Mouse (Mus musculus): Measurements from ENCODE around the gene Apcs. TPM values are rescaled to one million over a fixed set of nuclear protein-coding genes. Genes with fewer than 3 reads are reported as not detected.

The Apcs gene
- not detected in 2 replicates for total RNA-seq (2014; rRNA removed)
- not detected in 2 replicates for polyA plus RNA-seq (2015; fragmentation: Nextera tagmentation; extraction: Ambion mirVana)

- Histone ChIP-seq H3K9ac (no peak within 1 kb of the TSS), H3K36me3 (ENCODE audit: insufficient read depth) (no peaks in the 10 kb centered on the region), H3K4me2 (ENCODE audit: low read depth) (no peak within 1 kb of the TSS), H3K27me3 (ENCODE audit: insufficient read depth, low read length) (no peaks in the 10 kb centered on the region), H3K4me3 (ENCODE audit: low read depth, low read length) (no peak within 1 kb of the TSS), H3K9me3 (ENCODE audit: low read length) (no peaks in the 10 kb centered on the region), H3K4me1 (ENCODE audit: insufficient read depth) (no peaks in the 10 kb centered on the region), H3K27ac (ENCODE audit: low read depth, low read length) (no peak within 1 kb of the TSS)
- TF ChIP-seq CTCF (IDR thresholded peaks at IDR 0.05; ENCODE audit: low read depth) = no peak
- DNase-seq (no peak), ATAC-seq (no peak)
- 58% methylated on average over 2 of the region's 2 CpGs for WGBS
Measured at GRCm38 (mm10) chr1:172894777-172895357, at the start of gene Apcs. Gene Apcs, minus strand, starts transcription at chr1:172895041.

- Histone ChIP-seq H3K27ac (ENCODE audit: low read depth, low read length) (no peak overlapping the region), H3K27me3 (ENCODE audit: insufficient read depth, low read length) (no peaks in the 10 kb centered on the region), H3K9ac (no peak overlapping the region), H3K4me1 (ENCODE audit: insufficient read depth) (no peaks in the 10 kb centered on the region), H3K4me2 (ENCODE audit: low read depth) (no peak overlapping the region), H3K9me3 (ENCODE audit: low read length) (no peaks in the 10 kb centered on the region), H3K36me3 (ENCODE audit: insufficient read depth) (no peaks in the 10 kb centered on the region), H3K4me3 (ENCODE audit: low read depth, low read length) (no peak overlapping the region)
- DNase-seq (no peak), ATAC-seq (no peak)
- TF ChIP-seq CTCF (IDR thresholded peaks at IDR 0.05; ENCODE audit: low read depth) = no peak
- WGBS = 95% methylated on average over 2 of the region's 2 CpGs
Measured at GRCm38 (mm10) chr1:172932197-172932596, 37.4 kb upstream of the Apcs start.

DNA sequence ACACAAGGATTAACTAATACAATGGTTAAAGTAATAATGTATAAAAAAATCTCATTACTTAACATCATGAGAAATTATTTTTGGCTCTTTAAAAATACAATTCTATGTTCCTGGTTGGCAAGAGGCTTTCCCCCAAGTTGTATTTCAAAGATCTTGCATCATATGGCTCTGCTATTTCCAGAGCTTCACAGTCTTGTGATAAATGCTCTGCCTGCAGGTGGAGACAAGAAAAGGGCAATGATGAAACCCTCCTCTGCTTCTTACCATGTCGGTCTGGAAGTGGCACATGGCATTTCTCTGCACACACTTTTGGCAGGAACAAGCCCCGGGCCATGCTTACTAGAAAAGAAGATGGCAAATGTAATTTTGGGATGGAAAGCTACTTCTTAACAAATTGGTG is 23.6 kb upstream of the Apcs start:
- no peaks in the 10 kb centered on the region for H3K4me1 ChIP-seq (ENCODE audit: insufficient read depth)
- 87% methylated on average over 2 of the region's 2 CpGs for WGBS
- H3K27ac ChIP-seq (ENCODE audit: low read depth, low read length) = no peak overlapping the region
- no peaks in the 10 kb centered on the region for H3K9me3 ChIP-seq (ENCODE audit: low read length)
- TF ChIP-seq CTCF (IDR thresholded peaks at IDR 0.05; ENCODE audit: low read depth) = no peak
- no peak overlapping the region for H3K4me2 ChIP-seq (ENCODE audit: low read depth)
- no peaks in the 10 kb centered on the region for H3K27me3 ChIP-seq (ENCODE audit: insufficient read depth, low read length)
- DNase-seq = no peak
- no peaks in the 10 kb centered on the region for H3K36me3 ChIP-seq (ENCODE audit: insufficient read depth)
- no peak overlapping the region for H3K4me3 ChIP-seq (ENCODE audit: low read depth, low read length)
- ATAC-seq = no peak
- no peak overlapping the region for H3K9ac ChIP-seq

DNA sequence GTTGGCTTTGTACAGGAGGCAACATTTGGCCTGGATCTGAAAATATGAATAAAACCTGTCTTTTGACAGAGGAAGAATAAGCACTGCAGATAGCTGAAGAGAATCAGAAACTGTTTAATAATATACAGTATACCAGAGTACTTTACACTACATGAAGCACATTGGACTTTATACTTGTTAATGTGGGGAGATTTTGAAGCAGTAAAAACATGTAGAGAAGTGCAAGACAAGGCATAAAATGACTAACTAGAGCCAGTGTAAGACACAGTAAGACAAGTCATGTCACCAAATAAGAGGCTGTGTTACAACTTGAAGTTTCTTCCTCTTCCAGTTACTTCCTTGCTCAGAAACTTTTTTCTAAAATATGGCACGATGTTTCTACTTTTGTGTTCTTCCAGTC is 22.3 kb upstream of the Apcs start:
- no peak for DNase-seq
- Histone ChIP-seq H3K9me3 (ENCODE audit: low read length) (no peaks in the 10 kb centered on the region), H3K27ac (ENCODE audit: low read depth, low read length) (no peak overlapping the region), H3K4me1 (ENCODE audit: insufficient read depth) (no peaks in the 10 kb centered on the region), H3K4me3 (ENCODE audit: low read depth, low read length) (no peak overlapping the region), H3K4me2 (ENCODE audit: low read depth) (no peak overlapping the region), H3K27me3 (ENCODE audit: insufficient read depth, low read length) (no peaks in the 10 kb centered on the region), H3K36me3 (ENCODE audit: insufficient read depth) (no peaks in the 10 kb centered on the region), H3K9ac (no peak overlapping the region)
- TF ChIP-seq CTCF (IDR thresholded peaks at IDR 0.05; ENCODE audit: low read depth) = no peak
- WGBS = 88% methylated on average over 1 of the region's 1 CpGs
- no peak for ATAC-seq

GRCm38 (mm10) chr1:172903313-172903712 is 8.5 kb upstream of the Apcs start:
- ATAC-seq (no peak), DNase-seq (no peak)
- H3K27me3 ChIP-seq (ENCODE audit: insufficient read depth, low read length) = no peaks in the 10 kb centered on the region
- no peaks in the 10 kb centered on the region for H3K36me3 ChIP-seq (ENCODE audit: insufficient read depth)
- H3K9ac ChIP-seq = no peak overlapping the region
- TF ChIP-seq CTCF (IDR thresholded peaks at IDR 0.05; ENCODE audit: low read depth) = no peak
- H3K27ac ChIP-seq (ENCODE audit: low read depth, low read length) = no peak overlapping the region
- H3K4me1 ChIP-seq (ENCODE audit: insufficient read depth) = no peaks in the 10 kb centered on the region
- H3K9me3 ChIP-seq (ENCODE audit: low read length) = no peaks in the 10 kb centered on the region
- no peak overlapping the region for H3K4me2 ChIP-seq (ENCODE audit: low read depth)
- no peak overlapping the region for H3K4me3 ChIP-seq (ENCODE audit: low read depth, low read length)

- H3K27ac ChIP-seq (ENCODE audit: low read depth, low read length) = no peak overlapping the region
- no peaks in the 10 kb centered on the region for H3K4me1 ChIP-seq (ENCODE audit: insufficient read depth)
- H3K36me3 ChIP-seq (ENCODE audit: insufficient read depth) = no peaks in the 10 kb centered on the region
- no peaks in the 10 kb centered on the region for H3K27me3 ChIP-seq (ENCODE audit: insufficient read depth, low read length)
- H3K4me3 ChIP-seq (ENCODE audit: low read depth, low read length) = no peak overlapping the region
- H3K9me3 ChIP-seq (ENCODE audit: low read length) = no peaks in the 10 kb centered on the region
- 67% methylated on average over 2 of the region's 2 CpGs for WGBS
- no peak for TF ChIP-seq CTCF (IDR thresholded peaks at IDR 0.05; ENCODE audit: low read depth)
- ATAC-seq = no peak
- H3K4me2 ChIP-seq (ENCODE audit: low read depth) = no peak overlapping the region
- no peak for DNase-seq
- no peak overlapping the region for H3K9ac ChIP-seq
Measured at GRCm38 (mm10) chr1:172895435-172895834, 594 bp upstream of the Apcs start.

DNA sequence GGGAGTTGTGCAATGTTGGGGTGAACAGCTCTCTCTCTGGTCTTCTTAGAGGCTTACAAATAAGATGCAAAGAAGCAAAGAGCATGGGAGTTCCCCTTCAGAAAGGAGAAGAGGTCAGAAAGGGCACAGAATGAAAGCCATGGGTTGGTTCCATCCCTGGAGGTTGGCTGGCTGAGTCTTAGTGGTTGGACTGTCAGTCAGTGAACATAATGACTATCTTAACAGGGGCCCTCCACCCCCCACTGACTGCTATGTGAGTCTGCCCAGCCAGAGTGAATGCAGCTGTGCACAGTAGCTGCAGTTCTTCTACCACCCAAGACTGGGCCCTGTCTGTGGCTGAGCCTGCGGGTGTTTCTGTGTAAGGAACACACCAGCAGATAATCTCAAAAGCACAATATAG is 18.2 kb downstream of the Apcs start:
- no peak for ATAC-seq
- 84% methylated on average over 1 of the region's 1 CpGs for WGBS

More for the DNA sequence above, 18.2 kb downstream of the Apcs start:
- Histone ChIP-seq H3K4me1 (ENCODE audit: insufficient read depth) (no peaks in the 10 kb centered on the region), H3K27me3 (ENCODE audit: insufficient read depth, low read length) (no peaks in the 10 kb centered on the region), H3K36me3 (ENCODE audit: insufficient read depth) (no peaks in the 10 kb centered on the region), H3K27ac (ENCODE audit: low read depth, low read length) (no peak overlapping the region), H3K9me3 (ENCODE audit: low read length) (no peaks in the 10 kb centered on the region), H3K4me2 (ENCODE audit: low read depth) (no peak overlapping the region), H3K4me3 (ENCODE audit: low read depth, low read length) (no peak overlapping the region), H3K9ac (no peak overlapping the region)
- TF ChIP-seq CTCF (IDR thresholded peaks at IDR 0.05; ENCODE audit: low read depth) = no peak
- no peak for DNase-seq
